Mouse (Mus musculus): Measurements from ENCODE around the gene Adat1.

Adat1 gene

GRCm38 (mm10) chr8:111992013-111992702, at the start of gene Adat1:
Adat1 (minus strand) TSS chr8:111992302.
- DNase-seq (ENCODE audit: low read depth), result peak; percentile 91

DNA sequence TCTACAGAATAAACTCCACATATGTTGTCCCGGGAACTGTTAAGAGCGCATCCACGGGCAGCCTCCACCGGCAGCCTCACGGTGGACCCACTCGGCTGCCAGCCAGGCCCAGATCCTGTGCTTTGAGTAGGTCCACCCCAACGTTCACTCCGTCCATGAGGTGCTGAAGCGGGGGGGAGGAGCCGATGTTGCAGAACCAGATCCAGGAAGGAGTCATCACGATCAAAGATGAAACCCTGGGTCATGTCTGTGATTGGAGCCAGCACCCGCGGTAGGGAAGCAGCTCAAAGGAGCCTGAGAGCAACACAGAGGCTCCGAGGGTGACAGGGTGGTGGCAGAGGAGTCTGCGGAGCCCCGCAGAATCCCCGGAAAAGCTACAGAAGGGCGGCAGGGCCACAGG, 45.4 kb upstream of the Adat1 start:
- no peak for DNase-seq (ENCODE audit: low read depth)

DNA sequence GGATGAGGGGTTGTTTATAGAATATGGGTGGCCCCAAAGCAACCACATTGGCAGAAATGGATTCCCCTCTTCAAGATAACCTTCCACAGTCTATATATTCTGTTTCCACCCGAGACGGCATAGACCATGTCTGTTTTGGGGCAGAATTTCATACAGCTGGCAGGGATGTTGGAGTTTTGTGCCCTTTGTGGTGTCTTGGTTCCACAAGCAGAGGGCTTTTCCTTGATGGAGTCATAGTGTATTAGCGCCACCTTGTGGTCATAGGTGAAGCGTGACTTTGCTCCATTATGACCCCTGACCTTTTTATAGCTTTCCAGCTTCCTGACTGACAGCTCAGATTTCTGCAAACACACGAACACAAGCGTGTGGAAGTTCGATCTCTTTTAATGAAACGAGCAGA, 42.5 kb upstream of the Adat1 start:
- peak; percentile 87 for DNase-seq (ENCODE audit: low read depth)

DNA sequence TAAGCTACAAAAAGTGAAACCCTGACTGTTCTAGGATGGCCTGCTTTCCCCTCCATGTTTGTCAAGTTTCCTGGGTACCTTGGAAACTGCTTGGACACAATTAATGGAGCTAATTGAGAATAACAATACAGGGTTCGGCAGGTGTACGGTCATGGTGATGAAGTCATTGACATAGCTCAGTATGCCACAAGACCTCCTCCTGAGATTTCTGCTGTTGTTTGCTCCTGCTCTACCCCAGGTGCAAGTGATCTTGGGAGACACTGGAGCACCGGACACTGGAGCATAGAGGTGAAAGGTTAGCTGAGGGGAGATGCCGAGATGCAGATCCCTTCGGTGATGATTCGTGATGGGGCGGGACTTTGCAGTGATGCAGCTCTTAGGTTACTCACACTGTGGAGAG, 41.0 kb upstream of the Adat1 start:
- DNase-seq (ENCODE audit: low read depth), result no peak

- no peak for DNase-seq (ENCODE audit: low read depth)
These were observed 38.6 kb upstream of the Adat1 start for GRCm38 (mm10) chr8:112030663-112031062.

- DNase-seq (ENCODE audit: low read depth), result no peak
These were observed 37.4 kb upstream of the Adat1 start for GRCm38 (mm10) chr8:112029455-112029854.

- DNase-seq (ENCODE audit: low read depth), result no peak
These were observed 22.8 kb upstream of the Adat1 start, which contains the start of gene Gm6793 for GRCm38 (mm10) chr8:112014936-112015335. Gm6793 (minus strand) TSS chr8:112015036.

DNA sequence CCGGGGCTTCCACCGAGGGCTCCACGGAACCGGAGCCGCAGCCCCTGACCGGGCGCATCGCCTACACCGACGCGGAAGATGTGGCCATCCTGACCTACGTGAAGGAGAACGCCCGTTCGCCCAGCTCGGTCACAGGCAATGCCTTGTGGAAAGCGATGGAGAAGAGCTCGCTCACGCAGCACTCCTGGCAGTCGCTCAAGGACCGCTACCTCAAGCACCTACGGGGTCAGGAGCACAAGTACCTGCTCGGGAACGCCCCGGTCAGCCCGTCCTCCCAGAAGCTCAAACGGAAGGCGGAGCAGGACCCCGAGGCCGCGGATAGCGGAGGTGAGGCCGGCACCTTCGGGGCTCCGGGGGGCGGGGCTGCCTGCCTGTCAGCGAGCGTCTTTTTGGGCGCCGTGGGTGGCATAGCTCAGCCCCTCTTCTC, 19.7 kb upstream of the Adat1 start:
- DNase-seq (ENCODE audit: low read depth), result peak; percentile 41

- peak; percentile 96 for DNase-seq (ENCODE audit: low read depth)
These were observed 19.1 kb upstream of the Adat1 start, which contains the start of the genes Kars and Terf2ip for GRCm38 (mm10) chr8:112010997-112011815. Kars (minus strand) TSS chr8:112011323. Terf2ip (plus strand) TSS chr8:112011398.

GRCm38 (mm10) chr8:112009558-112009957, 17.5 kb upstream of the Adat1 start:
- DNase-seq (ENCODE audit: low read depth), result no peak

GRCm38 (mm10) chr8:112007669-112008068, 15.6 kb upstream of the Adat1 start:
- no peak for DNase-seq (ENCODE audit: low read depth)

GRCm38 (mm10) chr8:112005601-112006000, 13.5 kb upstream of the Adat1 start:
- DNase-seq (ENCODE audit: low read depth), result no peak

- no peak for DNase-seq (ENCODE audit: low read depth)
These were observed 12.7 kb upstream of the Adat1 start for GRCm38 (mm10) chr8:112004754-112005153.

- no peak for DNase-seq (ENCODE audit: low read depth)
These were observed 569 bp upstream of the Adat1 start for GRCm38 (mm10) chr8:111992703-111993039.

- DNase-seq (ENCODE audit: low read depth), result no peak
These were observed 824 bp downstream of the Adat1 start for GRCm38 (mm10) chr8:111991278-111991677.

DNA sequence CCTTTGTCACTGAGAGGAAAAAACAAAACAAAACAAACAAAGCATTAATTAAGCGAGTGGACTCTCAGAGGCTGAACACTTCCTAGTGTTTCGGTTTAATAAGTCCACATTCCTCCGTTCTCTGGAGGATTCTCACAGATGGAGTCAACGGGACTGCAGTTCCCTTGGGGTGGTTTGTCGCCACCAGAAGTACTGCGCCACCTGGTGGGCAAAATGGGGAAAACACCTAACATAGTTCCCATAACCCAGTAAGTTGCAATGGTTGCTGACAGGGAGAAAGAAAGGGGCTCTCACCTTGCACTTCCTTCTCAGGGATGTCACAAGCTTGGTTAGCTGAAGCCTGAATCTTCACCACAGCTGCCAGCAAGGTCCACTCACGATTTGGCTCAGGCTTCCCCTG, 2.2 kb downstream of the Adat1 start:
- peak; percentile 88 for DNase-seq (ENCODE audit: low read depth)

GRCm38 (mm10) chr8:111984511-111984910, 7.6 kb downstream of the Adat1 start:
- DNase-seq (ENCODE audit: low read depth), result peak; percentile 44

- DNase-seq (ENCODE audit: low read depth), result no peak
These were observed 10.0 kb downstream of the Adat1 start for GRCm38 (mm10) chr8:111982116-111982515.

DNA sequence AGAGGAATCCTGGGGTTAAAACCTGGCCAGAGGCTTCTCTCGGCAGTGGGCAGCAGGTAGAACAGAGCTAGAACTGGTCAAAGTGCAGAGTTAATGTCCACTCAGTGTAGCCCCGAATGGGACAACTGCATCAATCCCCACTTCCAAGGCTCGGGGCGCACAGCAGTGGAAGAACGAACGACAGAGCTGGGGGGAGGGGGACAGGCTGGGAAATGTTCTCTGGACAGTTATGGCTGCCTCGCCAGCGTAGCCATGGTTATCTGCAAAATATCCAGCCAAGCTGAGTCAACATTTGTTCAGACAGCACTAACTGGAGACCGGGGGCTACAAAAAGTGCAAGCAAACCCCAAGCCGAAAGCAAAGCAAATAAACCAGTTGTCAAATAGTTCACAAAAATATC, 14.0 kb downstream of the Adat1 start:
- DNase-seq (ENCODE audit: low read depth), result no peak

GRCm38 (mm10) chr8:111976326-111976725, 15.8 kb downstream of the Adat1 start:
- DNase-seq (ENCODE audit: low read depth), result no peak

GRCm38 (mm10) chr8:111975706-111976105, 16.4 kb downstream of the Adat1 start:
- DNase-seq (ENCODE audit: low read depth), result no peak

- no peak for DNase-seq (ENCODE audit: low read depth)
These were observed 18.0 kb downstream of the Adat1 start for GRCm38 (mm10) chr8:111974138-111974537.

- no peak for DNase-seq (ENCODE audit: low read depth)
These were observed 23.1 kb downstream of the Adat1 start for GRCm38 (mm10) chr8:111968991-111969390.
